Mouse (Mus musculus) layer of hippocampus, postnatal 10 days (tissue): ENCODE data around the gene Asna1. TPM values are rescaled to one million over a fixed set of nuclear protein-coding genes. Genes with fewer than 3 reads are reported as not detected.

Experiments used
- DNase-seq, 2 experiments: peaks; one replicate each; pipeline ENCODE4 v3.0.0; 2021; ENCODE audit warnings: low spot score in 2 of 2
- total RNA-seq, 2 experiments: library from RNA; stranded (reverse); gene quantifications; 2 replicates each; pipeline ENCODE4 v1.2.3; 2021

Asna1 gene
- total RNA-seq, 2 experiments from 2014 or later: 110 to 119 TPM

DNA sequence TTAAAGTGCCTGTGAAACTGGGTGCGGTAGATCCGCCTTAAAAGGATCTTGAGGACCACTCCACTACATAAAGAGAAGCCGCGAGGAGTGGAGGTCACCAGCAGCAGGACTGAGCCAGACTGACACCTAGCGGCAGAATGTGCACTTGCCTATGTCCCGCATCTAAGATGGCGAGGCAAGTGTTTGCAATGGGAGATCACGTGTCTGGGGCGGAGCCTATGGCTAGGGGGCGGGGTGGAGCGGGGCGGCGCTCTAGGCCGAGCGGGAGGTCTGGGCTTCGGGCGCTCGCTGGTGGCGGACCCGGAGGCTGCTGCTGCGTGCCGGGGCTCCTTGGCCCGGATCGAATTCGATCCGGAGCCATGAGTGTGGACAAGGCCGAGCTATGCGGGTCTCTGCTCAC is 34.7 kb downstream of the Asna1 start, which contains the start of gene Hook2:
Hook2 (plus strand) TSS at position 255 of the 400 bp plus-strand sequence.
- DNase-seq: peak; percentile 97 to 98

DNA sequence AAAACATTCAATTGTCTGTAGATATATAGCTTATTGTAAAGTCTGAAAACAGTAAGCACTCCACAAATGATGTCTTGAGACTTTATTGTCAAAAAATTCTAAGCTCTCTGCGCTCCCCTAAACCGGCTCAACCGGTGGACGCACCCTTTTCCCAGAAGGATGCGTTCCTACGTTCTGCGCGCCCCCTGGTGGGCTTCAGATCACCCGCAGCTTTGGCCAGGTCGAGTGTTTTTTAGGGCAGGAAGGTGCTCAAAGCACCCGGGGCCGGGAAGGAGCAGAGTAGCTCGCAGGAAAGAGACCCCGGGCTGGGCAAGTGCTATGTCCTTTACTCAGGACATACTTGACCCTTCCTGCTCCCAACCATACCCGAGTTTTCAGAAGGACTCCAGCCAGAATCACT is 35.3 kb downstream of the Asna1 start:
- DNase-seq: peak; percentile 92 to 95

DNA sequence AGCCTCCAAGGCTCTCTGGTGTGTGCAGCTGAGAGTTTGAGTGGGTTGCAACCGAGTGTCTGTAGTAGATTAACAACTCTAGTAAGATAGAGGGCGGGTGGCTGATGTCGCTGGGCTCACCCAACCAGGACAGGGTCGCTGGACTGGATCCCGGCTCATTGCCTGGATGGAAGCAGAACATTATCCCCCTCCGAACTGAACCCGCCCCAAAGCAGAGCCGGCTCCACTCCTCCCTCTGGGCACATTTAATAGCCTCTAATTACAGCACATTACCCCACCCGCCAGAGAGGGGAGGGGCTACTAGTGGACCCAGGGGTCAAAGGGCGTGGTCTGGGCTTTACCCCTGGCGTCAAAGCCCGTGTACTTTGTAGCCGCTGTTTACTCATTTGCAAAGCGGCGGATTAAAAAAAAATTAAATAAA is 35.8 kb downstream of the Asna1 start:
- DNase-seq: no peak

DNA sequence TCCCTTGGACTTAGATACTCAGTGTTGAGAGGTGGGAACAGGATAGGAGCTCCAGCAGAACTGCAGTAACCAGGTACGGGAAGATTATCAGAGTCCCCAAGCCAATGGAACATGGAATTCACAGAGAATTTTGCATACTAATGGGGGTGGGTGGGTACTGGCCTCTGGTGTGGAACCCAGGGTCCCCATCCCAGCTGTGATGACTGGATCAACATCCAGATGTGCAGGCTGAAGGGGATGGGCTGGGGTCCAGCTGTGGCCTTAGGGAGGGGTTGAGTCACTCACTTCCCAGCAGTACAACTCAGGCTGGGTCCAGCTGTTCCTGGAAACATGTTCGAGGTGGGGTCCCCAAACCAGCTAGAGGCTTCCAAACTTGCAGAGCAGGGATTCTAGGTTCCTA is 37.2 kb downstream of the Asna1 start:
- DNase-seq: no peak

DNA sequence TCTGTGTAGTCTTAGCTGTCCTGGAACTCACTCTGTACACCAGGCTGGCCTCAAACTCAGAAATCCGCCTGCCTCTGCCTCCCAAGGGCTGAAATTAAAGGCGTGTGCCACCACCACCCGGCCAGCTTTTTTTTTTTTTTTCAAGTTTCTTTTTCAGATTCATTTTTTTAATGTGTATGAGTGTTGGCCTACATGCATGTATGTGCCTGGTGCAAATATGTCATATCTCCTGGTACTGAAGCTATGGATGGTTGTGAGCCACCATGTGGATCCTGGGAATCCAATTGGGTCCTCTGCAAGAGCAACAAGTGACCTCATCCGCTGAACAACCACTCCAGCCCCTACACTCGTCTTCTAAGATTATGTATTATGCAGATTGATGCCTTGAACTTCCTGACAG is 37.7 kb downstream of the Asna1 start:
- DNase-seq: no peak

DNA sequence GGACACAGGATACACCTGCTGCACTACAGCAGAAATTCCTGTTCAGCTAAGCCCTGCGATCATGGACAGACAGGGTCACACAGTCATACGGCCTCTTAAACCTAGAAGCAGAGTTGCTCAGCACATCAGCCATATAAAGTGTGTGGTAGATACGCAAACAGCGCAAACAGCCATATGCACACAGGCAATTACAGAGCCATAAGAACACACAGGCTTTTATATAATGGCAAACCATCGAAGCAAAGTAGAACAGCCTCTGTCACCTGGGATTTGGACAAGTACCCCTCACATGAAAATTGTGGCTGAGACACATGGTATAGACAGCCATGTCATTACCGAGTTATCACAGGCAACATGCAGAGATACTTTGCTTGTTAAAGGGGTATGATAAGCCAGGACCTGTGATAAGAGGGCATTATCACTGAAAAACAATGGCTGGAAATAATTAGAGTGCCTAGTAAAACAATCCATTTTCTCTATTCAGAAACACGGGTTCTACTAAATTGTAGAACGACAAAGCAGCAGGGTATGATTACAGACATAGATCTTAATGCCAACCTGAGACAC is 38.6 kb downstream of the Asna1 start:
- DNase-seq: no peak

DNA sequence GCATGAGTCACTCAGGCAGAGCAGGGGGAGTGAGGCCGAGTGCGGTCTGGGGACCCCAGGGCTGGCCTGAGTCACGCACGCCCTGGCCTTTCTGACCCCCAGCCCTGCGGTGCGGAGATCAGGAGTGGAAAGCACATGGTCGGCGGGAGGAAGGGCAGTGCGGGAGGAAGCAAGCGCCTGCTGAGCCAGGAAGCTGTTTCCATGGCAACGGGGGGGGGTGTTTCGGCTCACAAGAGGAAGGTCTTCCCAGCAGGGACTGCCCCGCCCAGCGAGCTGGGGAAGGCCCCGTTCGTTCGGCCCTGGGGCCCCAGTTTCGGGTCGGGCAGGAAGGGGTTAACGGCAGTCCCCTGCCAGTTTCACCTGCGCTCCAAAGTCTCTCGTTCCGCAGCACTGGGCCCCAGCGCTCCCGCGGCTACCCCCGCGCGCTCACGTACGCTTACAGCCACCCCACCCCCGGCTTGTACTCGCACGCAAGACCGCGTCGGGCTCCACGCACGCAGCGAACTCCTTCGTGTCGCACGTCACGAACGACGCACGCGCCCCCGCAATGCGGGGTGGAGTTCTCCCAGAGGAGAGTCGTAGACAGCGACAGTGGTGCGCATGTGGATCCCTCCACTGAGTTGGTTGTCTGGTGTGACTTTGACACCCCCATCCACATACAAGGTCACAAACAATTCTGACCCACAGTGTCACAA is 39.2 kb downstream of the Asna1 start:
- DNase-seq: peak; percentile 84 to 88

DNA sequence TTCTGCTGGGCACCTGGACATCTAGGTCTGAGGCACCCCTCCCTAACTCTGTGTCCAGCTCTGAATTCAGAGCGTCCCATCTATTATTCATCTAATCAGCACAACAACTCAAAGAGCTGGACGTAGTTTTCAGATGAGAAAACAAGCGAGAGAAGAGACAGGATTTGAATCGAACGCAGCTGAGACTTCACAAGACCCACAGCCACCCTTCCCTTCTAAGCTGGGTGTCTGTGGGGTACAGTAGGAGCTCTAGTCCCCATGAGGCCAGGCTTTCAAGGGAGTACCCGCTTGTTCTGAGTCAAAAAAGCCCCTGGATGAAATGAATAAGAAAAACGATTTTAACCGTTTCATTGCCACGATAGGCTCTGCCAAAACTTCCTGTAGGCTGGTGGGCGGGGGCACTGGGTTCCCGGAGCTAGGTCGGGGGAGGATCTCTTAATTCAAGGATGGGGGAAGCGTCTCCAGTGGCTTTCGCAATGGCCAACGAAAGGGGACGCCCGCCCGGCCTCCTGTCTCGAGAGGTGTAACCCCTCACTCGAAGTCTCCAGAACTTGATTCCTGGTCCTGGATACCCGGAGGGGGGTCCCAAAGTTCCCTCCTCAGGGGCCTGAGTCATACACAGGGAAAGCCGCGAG is 39.9 kb downstream of the Asna1 start:
- no peak for DNase-seq

DNA sequence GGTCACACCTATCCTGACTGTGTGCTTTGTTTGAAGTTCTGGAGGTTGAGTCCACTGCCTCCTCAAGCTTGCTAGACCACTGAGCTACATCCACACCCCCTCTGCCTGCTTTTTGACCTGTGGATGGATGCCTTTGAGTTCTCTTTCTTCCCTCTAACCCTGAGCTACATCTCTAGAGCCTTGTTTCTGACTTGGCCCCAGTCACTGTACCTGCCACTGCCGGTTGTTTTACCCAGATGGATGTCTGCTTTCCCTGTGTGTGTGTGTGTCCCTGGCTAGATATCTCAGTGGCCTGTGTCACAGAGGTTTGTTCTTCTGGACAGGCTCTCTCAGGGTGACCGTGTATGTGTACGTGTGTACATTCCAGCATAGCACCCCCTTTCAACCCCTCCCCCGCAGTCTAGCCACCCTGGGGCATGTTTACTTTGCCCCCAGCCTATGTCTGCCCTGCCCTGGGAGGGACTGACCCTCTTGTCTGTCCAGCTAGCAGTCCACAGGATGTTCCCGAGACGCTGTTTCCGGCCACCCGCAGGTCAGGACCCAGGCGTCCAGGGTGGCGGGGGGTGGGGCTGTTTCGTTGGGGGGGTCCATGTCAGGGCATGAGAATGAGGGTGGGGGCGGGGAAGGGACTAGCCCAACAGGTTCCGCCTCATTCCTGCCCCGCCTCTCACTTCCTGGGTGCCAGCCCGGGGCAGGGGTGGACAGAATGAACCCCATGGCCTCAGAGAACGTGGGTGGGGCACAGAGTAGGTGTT is 40.6 kb downstream of the Asna1 start:
- DNase-seq: no peak

DNA sequence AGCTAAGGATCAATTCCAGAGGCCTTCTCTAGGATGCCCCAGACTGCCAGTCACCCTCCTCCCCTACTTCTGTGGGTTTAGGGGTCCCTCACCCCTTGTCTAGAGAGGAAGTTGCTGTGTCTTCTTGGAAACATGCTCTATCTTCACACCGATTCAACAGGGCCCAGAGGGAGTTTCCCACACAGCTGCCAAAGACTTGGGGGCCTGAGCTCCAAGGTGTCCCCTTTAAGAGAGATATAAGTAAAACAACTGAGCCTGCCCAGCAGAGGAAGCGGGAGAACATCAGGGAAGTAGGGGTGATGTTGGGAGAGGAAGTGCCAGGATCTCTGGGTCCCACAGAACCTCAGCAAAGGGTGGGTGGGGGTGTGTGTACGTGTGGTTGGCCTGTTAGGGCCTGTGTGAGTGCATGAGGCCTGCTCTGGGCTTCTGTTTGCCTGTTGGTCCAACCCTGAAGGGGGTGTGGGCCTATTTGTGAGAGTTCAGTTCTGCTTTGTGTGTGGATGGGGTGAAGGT is 42.5 kb downstream of the Asna1 start:
- DNase-seq: no peak

DNA sequence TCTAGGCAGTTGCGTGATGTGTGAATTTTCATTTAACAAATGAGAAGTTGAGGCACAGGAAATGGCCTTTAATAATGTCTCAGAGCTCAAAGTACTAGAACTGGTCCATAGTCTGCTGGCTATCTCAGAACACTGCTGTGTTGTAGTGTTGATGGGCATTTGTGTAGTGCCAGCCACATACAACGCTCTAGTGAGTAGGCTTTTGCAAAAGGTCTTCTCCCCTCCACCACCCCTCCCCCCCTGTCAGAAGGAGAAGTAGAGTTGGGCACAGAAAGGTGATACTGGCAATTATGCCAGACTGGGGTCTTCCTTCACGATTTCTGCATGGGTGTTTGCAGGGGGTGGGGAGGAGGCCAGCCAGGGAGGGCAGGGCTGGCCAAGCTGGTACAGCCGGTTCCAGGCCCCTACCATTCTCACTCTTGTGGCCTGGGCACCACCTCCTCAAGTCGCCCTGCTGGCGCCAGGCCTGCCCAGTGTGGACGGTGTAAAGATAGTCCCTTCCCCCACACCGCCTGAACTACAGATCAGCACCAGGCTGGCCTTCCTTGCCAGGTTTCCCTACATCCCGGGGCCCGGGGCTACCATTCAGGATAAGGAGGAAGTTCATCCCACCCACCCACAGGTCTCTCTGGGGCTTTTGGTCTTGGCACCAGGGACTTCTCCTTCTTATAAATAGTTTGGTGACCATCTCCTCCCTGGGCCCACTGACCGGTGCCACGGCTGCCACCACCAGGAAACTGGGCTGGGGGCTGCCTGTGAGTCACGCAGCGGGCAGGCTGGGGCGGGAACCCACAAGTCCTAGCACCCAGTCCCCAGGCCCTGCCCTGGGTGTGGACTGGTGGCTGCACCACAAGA is 43.2 kb downstream of the Asna1 start:
- no peak for DNase-seq

DNA sequence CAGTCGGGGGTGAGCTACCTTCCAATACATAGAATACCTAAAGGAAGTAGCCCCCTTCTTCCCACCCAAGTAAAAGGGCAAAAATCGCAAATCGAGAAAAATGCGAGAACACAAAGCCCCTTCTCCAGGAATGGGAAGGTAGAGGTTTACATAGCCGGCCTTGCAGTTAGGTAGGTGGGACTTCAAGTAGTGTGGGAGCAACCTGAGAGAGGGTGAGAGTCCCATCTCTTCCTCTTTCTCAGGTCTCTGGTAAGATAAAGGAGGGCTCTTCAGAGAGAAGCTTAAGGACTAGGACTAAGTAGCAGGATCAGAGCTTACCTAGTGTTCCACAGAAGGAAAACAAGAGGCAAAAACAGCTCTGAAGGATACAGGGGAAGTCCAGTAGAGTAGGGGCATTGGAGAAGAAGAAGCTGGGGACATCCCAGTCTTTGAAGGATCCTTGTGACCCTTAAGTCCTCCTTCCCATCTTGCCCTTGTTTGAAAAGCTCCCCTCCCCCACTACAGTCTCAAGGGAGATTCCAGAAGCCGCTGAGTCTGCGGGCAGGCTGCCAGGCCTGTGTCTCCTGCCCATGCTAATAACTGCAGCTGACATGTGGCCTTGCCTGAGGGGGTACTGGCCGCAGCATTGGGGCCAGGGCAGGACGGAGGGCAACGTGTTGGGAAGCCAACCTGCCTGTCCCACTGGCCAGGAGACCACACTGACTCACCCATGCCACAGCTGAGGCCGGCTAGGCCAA is 44.3 kb downstream of the Asna1 start:
- peak; percentile 62 to 73 for DNase-seq

DNA sequence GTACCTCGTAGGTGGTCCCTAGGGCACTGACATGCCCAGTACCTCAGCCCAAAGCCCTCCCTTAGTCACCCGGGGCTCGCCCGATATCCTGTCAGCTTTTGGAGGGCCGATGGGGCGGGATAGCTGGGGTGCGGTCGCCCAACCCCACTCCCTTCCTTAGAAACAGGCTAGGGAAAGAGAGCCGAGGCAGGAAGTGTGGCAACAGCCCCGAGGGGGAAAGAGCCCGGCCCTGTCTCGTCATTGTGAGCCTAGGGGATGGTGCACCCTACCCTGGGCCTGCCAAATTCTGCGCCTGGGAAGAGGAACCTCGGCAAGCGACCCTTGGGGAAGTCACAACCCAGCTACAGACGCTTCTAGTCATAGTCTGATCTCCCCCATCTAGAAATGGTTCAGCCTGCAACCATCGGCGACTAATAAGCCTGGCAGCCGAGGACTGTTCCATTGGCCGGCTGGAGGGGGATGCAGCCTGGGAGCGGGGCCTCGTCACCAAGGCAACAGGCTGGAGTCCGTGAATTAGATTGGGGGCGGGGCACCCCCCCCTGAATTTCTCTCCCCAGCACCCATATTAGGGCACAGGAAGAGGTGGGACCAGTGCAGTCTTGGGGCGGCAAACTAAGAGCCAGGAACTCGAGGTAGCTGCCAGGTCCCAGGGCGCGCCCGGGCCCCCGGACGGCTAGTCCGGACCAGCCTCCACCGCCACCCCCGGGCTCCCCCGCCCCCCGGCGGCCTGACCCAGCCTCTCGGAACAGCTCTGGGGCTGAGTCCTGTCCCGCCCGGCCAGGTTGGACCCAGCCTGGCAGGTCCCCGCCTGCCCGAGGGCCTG is 45.3 kb downstream of the Asna1 start:
- DNase-seq: peak; percentile 89 to 92

DNA sequence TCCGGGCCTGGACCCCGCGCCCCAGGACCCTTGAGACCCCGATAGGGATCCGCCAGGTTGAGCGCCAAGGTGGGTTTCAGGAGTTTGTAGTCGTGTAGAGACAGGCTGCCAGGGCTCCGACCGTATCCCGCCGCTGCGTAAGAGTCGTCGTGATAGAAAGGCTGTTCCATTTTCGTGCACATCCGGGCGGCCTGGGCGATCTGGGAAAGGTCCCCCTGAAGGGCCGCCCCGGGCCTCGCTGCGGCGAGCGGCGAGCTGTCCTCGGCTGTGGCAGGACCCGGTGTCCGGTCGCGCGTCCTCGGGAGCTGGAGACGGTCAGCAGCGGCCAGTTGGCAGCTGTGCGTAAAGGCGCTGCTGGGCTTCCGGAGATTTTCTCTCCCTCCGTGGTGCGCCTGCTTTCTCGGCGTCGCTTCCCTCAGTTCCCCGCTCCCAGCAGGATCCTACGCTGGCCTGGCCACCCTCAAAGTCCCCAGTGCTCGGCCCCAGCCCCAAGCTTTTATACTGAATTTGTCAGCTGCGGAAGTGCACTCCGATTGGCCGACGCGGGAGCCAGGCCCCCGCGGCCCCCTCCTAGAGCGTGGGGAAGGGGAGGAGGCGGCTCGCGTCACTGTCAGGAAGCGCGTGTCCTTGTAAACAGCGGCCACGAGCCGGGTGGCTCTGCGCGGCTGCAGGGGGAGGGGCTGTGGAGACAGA is 46.7 kb downstream of the Asna1 start, which contains the start of gene Junb:
Junb (minus strand) TSS at position 471 of the 693 bp plus-strand sequence.
- peak; percentile 87 to 93 for DNase-seq

DNA sequence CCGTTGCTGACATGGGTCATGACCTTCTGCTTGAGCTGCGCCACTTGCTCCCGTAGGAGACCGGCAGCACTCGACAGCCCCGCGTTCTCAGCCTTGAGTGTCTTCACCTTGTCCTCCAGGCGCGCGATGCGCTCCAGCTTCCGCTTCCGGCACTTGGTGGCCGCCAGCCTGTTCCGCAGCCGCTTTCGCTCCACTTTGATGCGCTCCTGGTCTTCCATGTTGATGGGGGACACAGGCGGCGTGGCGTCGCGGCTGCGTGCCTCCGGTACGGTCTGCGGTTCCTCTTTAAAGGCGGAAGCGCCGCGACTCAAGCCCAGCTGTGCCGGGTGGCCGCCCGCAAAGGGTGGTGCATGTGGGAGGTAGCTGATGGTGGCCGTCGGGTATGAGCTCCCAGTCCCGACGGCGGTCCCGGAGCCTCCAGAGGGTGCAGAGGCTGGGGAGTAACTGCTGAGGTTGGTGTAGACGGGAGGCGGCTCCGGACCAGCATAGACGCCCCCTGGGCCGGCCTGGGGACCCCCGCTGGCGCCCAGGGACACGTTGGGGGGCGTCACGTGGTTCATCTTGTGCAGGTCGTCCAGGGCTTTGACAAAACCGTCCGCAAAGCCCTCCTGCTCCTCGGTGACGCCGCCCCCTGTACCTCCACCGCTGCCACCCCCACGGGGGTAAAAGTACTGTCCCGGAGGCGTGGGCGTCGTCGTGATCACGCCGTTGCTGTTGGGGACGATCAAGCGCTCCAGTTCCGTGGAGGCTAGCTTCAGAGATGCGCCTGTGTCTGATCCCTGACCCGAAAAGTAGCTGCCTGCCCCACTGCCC is 47.4 kb downstream of the Asna1 start:
- peak; percentile 56 to 69 for DNase-seq

DNA sequence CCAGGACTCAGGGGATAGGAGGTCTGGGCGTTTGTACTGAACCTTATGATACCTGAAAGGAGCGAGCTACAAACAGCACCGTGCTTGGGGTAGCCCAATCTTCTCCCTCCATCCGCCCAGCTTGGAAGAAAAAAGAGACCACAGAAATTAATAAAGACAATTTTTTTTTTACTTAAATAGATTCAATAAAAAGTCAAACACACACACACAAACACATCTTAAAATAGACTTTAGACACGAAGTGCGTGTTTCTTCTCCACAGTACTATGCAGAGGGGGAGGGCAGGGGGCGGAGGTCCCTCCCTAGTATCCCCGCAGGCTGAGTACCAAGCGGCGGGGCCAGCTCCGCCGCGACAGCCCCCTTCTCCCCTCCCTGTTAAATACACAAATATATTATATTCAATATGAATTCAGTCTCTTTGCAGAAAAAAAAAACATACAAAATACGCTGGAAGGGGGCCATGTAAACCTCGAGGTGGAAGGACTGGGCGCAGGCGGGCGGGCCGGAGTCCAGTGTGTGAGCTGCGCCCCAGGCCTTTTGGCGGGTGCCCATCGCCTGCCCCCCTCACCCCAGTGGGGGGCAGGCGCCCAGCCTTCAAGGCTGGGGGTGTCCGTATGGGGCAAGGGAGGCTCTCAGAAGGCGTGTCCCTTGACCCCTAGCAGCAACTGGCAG is 48.2 kb downstream of the Asna1 start:
- DNase-seq: no peak
